Mouse (Mus musculus) limb, embryonic 14.5 days (tissue): ENCODE results near the gene Trank1. TPM values are rescaled to one million over a fixed set of nuclear protein-coding genes. Genes with fewer than 3 reads are reported as not detected.

Experiments
- ATAC-seq: fragments of 200-750 bp; cut with Nextera tagmentation; 2 replicates; pipeline ENCODE4 v1.8.0; 2017; ENCODE audit warnings: low read depth, moderate number of reproducible peaks, moderate TSS enrichment; ENCODE audit not compliant: low FRiP score
- DNase-seq: peaks from one replicate; pipeline ENCODE4 v3.0.0-alpha.2; 2015; ENCODE audit warnings: low spot score
- H3K27ac ChIP-seq: fragments of 300-500 bp; sonication (generic); replicated peaks from 2 replicates; pipeline ENCODE4 v1.5.1; 2014; ENCODE audit warnings: low read depth, mild to moderate bottlenecking, low read length, moderate library complexity, mixed read lengths
- H3K27me3 ChIP-seq: fragments of 300-500 bp; sonication (generic); 2 replicates; pipeline ENCODE4 v1.6.1; 2014; ENCODE audit warnings: low read length, mixed read lengths; ENCODE audit not compliant: control insufficient read depth, insufficient read depth
- H3K36me3 ChIP-seq: fragments of 300-500 bp; sonication (generic); 2 replicates; pipeline ENCODE4 v1.6.1; 2014; ENCODE audit warnings: mild to moderate bottlenecking, low read length, moderate library complexity, mixed read lengths; ENCODE audit not compliant: control insufficient read depth, insufficient read depth
- H3K4me1 ChIP-seq: fragments of 300-500 bp; sonication (generic); 2 replicates; pipeline ENCODE4 v1.6.1; 2014; ENCODE audit warnings: antibody characterized with exemption, low read length, mixed read lengths; ENCODE audit not compliant: control insufficient read depth, insufficient read depth
- H3K4me2 ChIP-seq: fragments of 300-500 bp; sonication (generic); replicated peaks from 2 replicates; pipeline ENCODE4 v1.6.1; 2014; ENCODE audit warnings: low read depth, mild to moderate bottlenecking, low read length, moderate library complexity; ENCODE audit not compliant: severe bottlenecking
- H3K4me3 ChIP-seq: fragments of 300-500 bp; sonication (generic); replicated peaks from 2 replicates; pipeline ENCODE4 v1.5.1; 2014; ENCODE audit warnings: low read length
- H3K9ac ChIP-seq: fragments of 300-500 bp; sonication (generic); 2 replicates; pipeline ENCODE4 v1.6.1; 2014; ENCODE audit warnings: mild to moderate bottlenecking, low read depth, low read length, moderate library complexity; ENCODE audit not compliant: severe bottlenecking
- H3K9me3 ChIP-seq: fragments of 300-500 bp; sonication (generic); 2 replicates; pipeline ENCODE4 v1.6.1; 2016; ENCODE audit warnings: low read length; ENCODE audit not compliant: control insufficient read depth
- POLR2A ChIP-seq: fragments of 200-500 bp; IDR thresholded peaks from 2 replicates; pipeline ENCODE4 v1.8.0; 2012; ENCODE audit warnings: inconsistent platforms, mild to moderate bottlenecking, moderate library complexity, borderline replicate concordance; ENCODE audit not compliant: insufficient read depth, insufficient read length; ENCODE audit errors: extremely low read depth
- WGBS: fragments of 180-500 bp; shearing (Covaris S2); extraction: QIAGEN DNeasy Blood & Tissue Kit; methylation state at CpG from one replicate; pipeline ENCODE4 v1.1.7; 2014; 5-methylcytosine and 5-hydroxymethylcytosine counted together
- polyA plus RNA-seq, 2 experiments: library from polyadenylated mRNA; depleted of rRNA in 1 of 2; stranded (reverse) in 1 of 2; unstranded in 1 of 2; fragments of >200 nt; fragmentation: Nextera tagmentation in 1 of 2; extraction: Ambion mirVana in 1 of 2; gene quantifications; 2 replicates each; pipeline versions ENCODE4 v1.2.1 to v1.2.3; 2012 to 2014

The Trank1 gene
- polyA plus RNA-seq (2012; rRNA removed) (1.2 and 1.4 TPM in 2 replicates), polyA plus RNA-seq (2014; fragmentation: Nextera tagmentation; extraction: Ambion mirVana) (0.35 and 0.83 TPM in 2 replicates)

DNA sequence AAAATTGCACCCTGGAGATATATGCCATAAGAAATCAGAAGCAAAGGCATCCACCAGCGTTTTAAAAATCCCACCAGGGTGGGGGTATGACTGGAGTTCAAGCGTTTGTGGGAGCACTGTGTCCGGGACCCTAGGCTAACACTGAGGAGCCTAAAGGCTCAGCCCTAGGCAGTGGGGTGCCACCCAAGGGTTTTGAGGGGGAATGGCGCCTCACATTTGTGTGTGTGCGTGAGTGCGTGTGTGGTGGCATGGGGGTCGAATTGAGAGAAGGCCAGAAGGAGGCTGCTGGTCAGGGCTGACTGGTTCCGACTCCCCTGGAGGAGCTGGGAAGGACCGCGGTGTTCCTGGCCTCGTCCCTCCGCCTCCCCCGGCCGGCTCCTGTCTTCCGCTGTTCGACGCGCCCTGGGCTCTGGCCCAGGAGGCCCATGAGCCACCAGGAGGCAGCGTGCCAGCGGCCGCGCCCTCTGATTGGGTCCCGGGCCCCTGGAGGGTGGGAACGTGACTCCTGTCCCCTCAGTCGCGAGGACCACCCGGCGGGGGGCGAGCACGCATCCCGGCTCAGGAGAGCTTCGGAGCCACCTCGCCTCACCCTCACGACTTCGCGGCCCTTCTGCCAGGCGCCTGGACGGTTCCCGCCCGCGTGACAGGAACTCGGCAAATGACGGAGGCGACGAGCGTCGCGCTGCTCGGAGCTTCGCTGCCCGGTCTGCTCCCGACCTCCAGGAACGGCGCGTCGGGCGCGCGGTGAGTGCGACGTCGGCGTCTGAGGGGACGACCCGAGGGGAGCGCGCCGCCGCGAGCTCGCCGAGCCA is at the start of gene Trank1:
TSS of gene Trank1 (plus strand) at position 709 of the 812 bp plus-strand sequence.
- H3K27ac ChIP-seq = no peak within 1 kb of the TSS
- peak within 1 kb of the TSS; percentile 89 for H3K4me2 ChIP-seq
- H3K4me1 ChIP-seq = 0 out of 2 replicates have a peak, but pooled peaks cover 6% of the 10 kb centered on the region
- ATAC-seq (no peak), DNase-seq (no peak)
- peak within 1 kb of the TSS; percentile 47 for H3K9ac ChIP-seq
- no peak for TF ChIP-seq POLR2A
- H3K4me3 ChIP-seq = peak within 1 kb of the TSS; percentile 51
- 11% methylated on average over 62 of the region's 72 CpGs for WGBS
- peaks cover 55% of the 10 kb centered on the region for H3K27me3 ChIP-seq
- H3K36me3 ChIP-seq = no peaks in the 10 kb centered on the region
- peaks cover 14% of the 10 kb centered on the region; the same call in 1 of the 2 replicates for H3K9me3 ChIP-seq

DNA sequence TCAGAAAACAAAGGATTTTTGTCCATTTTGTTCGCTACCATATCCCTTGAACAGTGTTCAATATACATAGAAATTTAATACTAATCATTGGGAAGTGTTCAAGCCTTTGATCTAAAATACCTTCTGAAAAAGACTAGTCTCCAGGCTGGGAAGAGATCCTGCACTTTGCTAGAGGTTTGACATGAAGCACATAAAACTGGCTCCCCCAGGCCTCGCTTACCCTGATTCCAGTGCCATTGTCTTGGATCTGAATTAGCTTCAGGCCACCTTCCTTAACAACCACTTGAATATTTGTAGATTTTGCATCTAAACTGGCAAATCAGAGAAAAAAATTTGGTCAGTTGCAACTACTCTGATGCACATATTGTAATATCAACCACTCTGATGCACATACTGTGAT is 43.5 kb upstream of the Trank1 start:
- DNase-seq = no peak
- TF ChIP-seq POLR2A = no peak
- Histone ChIP-seq H3K4me1 (peaks cover 5% of the 10 kb centered on the region; the same call in 1 of the 2 replicates), H3K4me2 (no peak overlapping the region), H3K36me3 (peaks cover 35% of the 10 kb centered on the region), H3K27me3 (no peaks in the 10 kb centered on the region), H3K27ac (no peak overlapping the region), H3K4me3 (no peak overlapping the region), H3K9ac (no peak overlapping the region), H3K9me3 (no peaks in the 10 kb centered on the region)
- ATAC-seq = no peak
- WGBS = 96% methylated on average over 2 of the region's 2 CpGs

DNA sequence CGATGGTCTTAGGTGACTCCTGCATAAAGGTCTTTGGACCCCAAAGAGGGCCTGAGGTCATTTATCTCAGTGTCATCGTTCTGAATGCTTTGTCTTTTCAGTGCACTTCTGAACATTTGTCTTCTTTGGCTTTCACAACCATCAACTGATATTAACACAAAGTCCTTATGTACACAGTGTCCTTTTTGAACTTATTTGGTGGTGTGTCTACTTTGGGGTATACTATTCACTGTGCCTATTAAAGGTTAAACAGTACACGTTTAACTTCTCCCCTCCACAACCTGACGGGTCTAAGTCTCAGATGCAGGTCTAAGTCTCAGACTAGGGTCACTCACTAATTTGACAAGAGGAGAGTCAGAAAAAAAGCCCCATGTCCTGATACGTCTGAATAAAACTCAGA is 40.9 kb upstream of the Trank1 start:
- no peak for TF ChIP-seq POLR2A
- 19% methylated on average over 5 of the region's 5 CpGs for WGBS

DNA sequence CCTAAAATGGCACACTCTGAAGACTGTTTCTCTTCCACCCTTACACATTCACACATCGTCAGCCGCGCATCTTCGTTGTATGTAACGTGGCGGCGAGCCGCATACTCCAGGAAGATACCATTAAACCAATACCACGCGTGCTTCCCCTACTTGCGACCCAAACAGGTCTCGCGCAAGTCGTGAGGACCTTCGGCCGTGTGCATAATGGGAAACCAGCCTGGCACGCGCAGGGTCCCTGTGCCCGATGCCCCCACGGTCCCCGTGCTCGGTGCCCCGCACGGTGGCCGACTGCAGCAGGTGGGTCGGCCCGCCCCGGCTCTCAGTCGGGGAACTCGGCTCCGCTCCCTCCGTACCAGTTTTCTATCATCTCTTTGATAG is 40.5 kb upstream of the Trank1 start:
- WGBS = 3% methylated on average over 31 of the region's 32 CpGs
- TF ChIP-seq POLR2A = no peak
- H3K27me3 ChIP-seq = no peaks in the 10 kb centered on the region
- H3K9ac ChIP-seq = peak overlapping the region; percentile 75
- peak overlapping the region; percentile 91 for H3K4me3 ChIP-seq
- H3K36me3 ChIP-seq = peaks cover 30% of the 10 kb centered on the region
- DNase-seq (no peak), ATAC-seq (peak; percentile 50)
- H3K27ac ChIP-seq = peak overlapping the region; percentile 93
- H3K4me1 ChIP-seq = peaks cover 29% of the 10 kb centered on the region
- H3K9me3 ChIP-seq = no peaks in the 10 kb centered on the region
- peak overlapping the region; percentile 57 for H3K4me2 ChIP-seq

More for the DNA sequence above, 40.9 kb upstream of the Trank1 start:
- H3K36me3 ChIP-seq = peaks cover 28% of the 10 kb centered on the region
- DNase-seq = no peak
- H3K9ac ChIP-seq = peak overlapping the region; percentile 75
- peak overlapping the region; percentile 93 for H3K27ac ChIP-seq
- H3K27me3 ChIP-seq = no peaks in the 10 kb centered on the region
- peak overlapping the region; percentile 57 for H3K4me2 ChIP-seq
- ATAC-seq = no peak
- H3K4me1 ChIP-seq = peaks cover 27% of the 10 kb centered on the region
- no peaks in the 10 kb centered on the region for H3K9me3 ChIP-seq
- H3K4me3 ChIP-seq = peak overlapping the region; percentile 91

DNA sequence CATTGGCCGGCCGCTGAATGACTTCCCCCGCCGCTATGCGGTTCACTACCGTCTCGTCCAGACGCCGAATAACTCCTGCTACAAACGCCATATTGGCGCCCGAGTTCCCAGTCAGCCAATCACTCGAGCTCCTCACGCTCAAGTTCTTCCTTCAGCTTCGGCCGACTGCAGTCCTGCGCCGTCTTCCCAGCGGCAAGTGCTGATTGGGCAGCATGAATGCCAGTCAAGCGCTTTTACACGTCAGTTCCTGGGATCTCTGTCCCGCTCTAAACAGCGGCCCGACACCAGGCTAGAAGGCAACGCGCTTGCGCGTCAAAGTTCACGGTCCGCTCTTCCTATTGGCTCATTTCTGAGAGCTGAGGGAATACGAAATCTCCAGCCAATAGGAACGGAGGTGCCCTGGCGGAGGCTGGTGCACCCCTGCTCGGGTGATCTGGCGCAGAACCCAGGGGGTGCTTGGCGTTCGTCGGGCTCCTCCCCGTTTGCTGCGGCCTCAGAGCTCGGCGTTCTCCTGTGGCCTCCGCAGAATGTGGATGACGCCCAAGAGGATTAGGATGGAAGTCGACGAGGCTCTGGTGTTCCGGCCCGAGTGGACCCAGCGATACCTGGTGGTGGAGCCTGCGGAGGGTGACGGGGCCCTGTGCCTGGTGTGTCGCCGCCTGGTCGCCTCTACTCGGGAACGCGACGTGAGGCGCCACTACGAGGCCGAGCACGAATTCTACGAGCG is 39.9 kb upstream of the Trank1 start, which contains the start of the genes Mlh1 and Epm2aip1:
TSS of gene Mlh1 (minus strand) at position 358 of the 727 bp plus-strand sequence.
TSS of gene Epm2aip1 (plus strand) at position 496 of the 727 bp plus-strand sequence.
- H3K36me3 ChIP-seq = peaks cover 30% of the 10 kb centered on the region
- H3K4me2 ChIP-seq = peak within 1 kb of the TSS; percentile 82
- ATAC-seq = peak; percentile 99
- peak within 1 kb of the TSS; percentile 93 for H3K27ac ChIP-seq
- peak within 1 kb of the TSS; percentile 93 for H3K9ac ChIP-seq
- peak; percentile 95; the same call in 1 of the 2 replicates for TF ChIP-seq POLR2A
- H3K27me3 ChIP-seq = no peaks in the 10 kb centered on the region
- peak within 1 kb of the TSS; percentile 91 for H3K4me3 ChIP-seq
- peaks cover 33% of the 10 kb centered on the region for H3K4me1 ChIP-seq
- under 1% methylated on average over 64 of the region's 64 CpGs for WGBS
- peak; percentile 99 for DNase-seq
- H3K9me3 ChIP-seq = no peaks in the 10 kb centered on the region
